Mouse (Mus musculus): ENCODE measurements around the gene Tomm34.
"Not testable (repeated sequence)": the region's sequence is repeated elsewhere in the genome, so short reads cannot be mapped to it uniquely, and the experiment has no call there.

The Tomm34 gene

DNA sequence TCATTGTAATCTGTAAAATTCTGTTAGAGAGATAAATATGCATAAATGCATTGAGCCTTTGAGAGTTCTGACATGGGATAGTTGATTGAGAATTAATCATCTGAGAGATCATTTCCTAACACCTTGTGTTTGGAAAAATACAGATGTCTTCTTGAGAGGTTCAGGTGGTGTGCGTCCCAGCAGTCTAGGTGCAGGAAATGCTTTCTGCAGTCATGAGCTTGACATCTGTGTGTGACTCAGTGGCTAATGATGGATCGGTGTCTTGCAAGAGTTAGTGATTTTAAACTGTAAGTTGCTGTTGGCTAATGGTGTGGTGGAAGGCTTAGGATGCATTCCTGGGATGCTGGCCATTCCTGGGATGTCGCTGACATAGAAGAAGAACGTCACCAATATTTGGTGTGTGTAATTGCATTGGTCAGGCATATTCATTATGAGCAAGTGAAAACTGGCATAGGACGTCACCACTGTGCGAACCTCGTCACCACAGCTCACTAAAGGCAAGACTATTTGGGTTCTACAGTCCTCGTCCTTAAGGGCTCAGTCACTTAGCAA lies 6.0 kb upstream of the Tomm34 start:
- no peak for DNase-seq (ENCODE audit: low spot score)

DNA sequence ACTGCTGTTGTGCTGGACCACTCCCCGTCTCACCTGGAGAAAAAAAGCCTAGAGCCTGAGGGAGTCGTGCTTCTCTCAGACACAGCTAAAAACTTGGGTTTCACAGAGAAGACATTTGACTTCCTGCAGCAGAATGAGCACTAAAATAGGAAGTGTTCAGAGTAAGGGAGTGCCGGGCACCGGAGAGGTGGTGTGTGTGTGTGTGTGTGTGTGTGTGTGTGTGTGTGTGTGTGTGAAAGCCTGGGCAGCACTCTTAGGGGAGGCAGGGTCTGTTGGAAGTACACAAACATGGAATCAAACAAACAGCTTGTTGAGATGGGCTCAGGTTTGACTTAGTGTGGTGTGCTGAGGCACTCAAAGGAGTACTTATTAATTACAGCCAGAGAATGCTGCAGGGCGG lies 4.1 kb upstream of the Tomm34 start:
- peak; percentile 10 for DNase-seq (ENCODE audit: low spot score)

DNA sequence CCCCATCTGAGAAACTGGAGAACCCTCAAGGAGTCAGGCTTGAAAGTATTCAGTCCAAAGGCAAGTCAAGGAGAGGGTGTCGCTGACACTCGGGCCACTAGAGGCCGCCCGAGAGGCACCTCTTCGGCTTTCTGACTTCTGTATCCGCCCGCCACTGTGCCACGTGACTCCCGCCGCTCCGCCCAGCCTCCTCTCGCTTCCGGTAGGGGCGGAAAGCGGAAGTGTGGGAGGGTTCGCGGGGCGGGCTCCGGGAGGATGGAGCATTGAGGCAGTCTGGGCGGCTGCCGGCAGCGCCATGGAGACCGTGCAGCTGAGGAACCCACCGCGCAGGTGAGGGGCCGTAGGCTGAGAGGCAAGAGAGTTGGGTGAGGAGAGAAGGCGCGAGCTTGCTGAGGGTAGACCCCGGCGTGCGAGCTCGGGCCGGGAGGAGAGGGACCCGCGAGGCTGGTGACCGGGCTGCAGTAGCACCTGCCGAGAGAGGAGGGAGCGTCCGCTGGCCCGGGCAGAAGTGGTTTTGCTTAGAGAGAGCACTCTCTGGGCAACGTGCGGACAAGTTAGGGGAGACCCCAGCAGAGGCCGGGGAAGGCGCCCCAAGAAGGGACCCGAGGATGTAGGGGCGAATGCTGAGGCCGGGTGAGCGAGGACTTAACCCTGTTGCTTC lies 3.1 kb upstream of the Tomm34 start:
- DNase-seq (ENCODE audit: low spot score), result peak; percentile 97

DNA sequence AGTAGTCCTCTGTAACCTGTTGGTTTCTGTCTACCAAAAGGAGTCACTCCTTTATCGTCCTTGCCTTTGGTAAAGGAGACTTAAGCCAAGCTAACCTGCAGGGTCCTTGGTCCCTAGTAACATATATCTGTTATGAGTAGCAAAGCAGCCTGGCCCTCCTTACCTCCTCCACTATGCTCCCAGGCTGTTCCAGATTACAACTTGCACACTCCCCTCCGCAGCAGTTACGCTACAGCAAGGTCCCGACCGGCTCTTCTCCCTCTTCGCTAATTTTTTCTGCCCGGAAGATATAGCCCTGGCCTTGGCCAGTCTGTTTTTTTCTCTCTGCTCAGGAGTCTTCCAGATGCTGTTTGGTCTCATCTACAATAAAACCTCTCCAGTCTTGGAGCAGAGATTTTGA lies 2.2 kb upstream of the Tomm34 start:
- DNase-seq (ENCODE audit: low spot score), result no peak

DNA sequence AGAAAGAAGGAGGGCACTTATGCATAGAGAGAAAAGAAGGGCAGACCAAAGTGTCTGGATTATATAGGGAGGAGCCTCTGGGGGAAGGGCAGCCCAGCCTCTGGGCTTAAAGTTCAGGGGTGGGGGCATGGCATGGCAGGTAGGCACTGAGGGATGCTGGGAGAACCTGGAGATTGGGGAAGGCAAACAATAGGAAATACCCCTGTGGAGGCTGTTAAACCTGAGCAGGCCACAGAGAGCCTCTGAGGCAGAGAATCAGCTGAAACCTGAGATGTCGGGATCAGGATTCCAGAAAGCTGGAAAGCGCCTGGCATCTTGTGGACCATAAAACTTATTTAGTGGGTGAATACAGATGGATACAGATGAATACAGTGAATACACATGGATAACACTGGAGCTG lies 1.1 kb upstream of the Tomm34 start:
- DNase-seq (ENCODE audit: low spot score), result no peak

DNA sequence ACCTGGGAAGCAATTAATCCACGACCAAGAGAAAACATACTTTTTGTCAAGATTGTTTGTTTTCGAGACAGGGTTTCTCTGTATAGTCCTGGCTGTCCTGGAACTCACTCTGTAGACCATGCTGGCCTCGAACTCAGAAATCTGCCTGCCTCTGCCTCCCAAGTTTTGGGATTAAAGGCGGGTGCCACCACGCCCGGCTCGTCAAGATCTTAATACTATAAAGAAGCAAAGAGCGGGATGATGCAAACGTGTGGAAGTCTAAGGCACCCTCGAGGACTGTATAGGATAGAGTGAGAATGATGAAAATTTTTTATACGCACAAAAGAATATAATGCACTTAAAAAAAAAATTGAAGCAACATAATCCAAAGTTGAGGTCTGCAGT lies 460 bp upstream of the Tomm34 start:
- DNase-seq (ENCODE audit: low spot score), result not testable (repeated sequence)

DNA sequence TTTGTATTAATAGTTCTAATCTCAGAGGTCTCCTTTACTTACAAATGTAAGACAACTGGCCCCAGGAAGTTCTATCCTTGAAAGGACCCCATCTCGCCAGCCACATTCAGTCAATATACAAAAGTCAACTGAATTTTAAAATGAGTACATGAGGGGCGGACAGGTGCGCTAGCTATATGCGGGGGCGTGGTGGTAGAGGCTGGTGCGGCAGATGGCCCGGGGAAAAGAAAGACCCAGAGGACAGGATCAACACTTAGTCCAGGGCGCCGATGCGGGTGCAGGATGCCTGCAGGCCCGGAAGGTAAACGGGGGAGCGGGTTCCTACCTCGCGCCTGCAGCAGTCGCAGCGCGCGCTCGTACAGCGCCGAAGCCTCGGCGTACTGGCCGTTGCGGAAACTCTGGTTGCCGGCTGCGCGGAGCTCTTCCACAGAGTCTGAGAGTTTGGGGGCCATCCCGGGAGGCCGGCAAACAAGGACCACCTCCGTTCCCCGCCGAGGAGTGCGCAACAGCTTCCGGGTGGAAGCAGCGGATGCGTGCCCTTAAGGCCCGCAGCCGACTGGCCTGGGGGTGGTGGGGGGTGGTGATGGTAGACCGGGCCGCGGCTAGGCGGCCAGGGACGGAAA lies 716 bp downstream of the Tomm34 start, which contains the start of gene Stk4:
TSS of gene Stk4 (plus strand) at position 181 of the 623 bp plus-strand sequence.
- DNase-seq (ENCODE audit: low spot score), result no peak

DNA sequence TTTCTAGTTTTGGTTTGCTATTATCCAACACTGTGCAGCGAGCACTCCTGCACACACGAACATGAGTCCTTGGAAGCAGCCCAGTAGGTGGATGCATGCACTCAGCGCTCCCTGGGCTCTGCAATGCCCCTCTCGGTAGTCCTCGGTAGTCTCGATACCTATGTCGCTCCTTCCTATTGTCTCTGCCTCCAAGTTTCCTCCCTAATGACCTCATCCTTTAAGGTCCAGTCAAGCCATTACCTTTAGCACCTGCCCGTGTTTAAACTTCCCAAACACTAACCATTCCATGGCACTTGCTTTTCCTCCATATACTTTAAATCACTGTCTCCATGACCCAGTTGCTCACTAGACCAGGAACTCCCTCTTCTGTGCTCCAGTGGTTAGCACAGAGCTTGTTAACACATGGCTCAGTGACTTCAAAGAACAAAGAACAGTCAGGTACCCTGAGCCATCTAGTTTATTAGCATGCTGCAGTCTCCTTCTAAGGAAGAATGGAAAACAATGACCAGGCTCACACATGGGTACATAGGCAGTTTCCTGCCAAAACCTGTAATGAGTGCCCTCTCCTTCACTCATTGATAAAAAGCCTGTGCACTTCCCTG lies 11.2 kb downstream of the Tomm34 start:
- DNase-seq (ENCODE audit: low spot score), result no peak

DNA sequence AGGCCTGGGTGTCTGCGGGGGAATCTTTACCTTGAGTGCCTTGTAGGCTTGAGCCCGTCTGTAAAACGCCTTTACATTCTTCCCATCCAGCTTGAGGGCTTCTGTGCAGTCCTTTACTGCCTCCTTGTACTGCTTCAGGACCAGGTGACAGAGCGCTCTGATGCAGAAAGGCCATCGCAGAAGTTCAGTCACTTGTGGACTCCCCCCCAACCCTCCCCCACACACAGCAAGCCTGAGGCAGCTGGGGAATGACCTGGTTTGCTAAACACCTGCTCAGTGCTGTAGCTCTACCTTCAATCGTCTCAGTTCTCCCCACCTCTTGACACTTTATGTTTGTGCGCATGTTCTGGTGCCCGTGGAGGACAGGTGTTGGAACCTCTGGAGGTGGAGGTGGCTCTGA lies 16.3 kb downstream of the Tomm34 start:
- DNase-seq (ENCODE audit: low spot score), result no peak

DNA sequence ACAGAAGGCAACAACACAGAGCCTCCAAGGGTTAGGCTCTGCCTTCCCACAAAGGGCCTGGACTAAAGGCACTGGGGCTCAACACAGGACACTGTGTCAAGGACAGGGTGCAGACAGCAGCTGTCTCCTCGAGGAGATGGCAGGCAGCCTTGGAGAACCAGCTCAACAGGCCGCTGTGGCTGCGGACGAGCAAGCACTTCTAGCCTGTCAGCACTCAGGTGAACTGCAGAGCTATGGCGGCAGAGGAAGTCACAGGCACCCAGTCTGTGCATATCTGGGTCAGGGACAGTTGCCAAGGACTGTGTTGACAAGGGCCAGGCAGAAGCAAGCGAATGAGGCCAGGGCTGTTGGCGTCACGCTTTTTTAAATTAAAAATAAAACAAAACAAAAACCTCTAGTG lies 17.2 kb downstream of the Tomm34 start:
- no peak for DNase-seq (ENCODE audit: low spot score)

DNA sequence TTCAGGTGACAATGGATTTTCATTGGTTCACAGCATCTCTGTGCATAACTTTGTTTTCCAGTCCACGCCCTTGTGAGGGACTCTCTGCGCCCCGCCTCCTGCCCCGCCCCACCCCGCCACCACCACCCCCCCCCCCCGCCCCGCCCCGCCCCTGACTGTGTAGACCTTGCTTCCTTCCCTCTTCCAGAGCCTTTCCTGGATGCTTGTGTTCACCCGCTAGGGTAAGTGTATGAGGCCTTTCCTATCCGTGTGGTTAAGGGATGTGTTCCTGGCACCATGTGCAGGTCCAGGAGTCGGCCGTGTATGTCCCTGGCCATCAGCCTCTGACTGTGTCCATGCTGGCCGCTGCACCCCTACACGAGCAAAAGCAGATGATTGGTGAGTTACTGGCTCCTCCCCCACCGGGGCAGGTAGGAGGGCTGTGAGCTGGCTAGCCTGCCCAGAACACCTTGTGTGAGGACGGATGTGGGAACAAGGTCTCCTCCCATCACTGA lies 23.7 kb downstream of the Tomm34 start:
- peak; percentile 26 for DNase-seq (ENCODE audit: low spot score)

DNA sequence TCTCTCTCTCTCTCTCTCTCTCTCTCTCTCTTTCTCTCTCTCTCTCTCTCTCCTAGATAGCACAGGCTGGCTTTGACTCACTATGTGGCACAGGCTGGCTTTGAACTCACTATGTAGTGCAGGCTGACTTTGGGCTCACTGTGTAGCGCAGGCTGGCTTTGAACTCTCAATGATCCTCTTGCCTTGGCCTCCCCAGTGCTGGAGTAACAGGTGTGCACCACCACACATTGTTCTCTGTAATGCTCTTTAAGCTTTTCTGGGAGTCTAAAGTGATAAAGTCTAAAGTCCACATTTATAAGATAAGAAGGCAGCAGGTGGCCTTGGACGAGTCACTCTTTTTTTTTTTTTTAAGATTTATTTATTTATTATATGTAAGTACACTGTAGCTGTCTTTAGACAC lies 29.4 kb downstream of the Tomm34 start:
- no peak for DNase-seq (ENCODE audit: low spot score)

DNA sequence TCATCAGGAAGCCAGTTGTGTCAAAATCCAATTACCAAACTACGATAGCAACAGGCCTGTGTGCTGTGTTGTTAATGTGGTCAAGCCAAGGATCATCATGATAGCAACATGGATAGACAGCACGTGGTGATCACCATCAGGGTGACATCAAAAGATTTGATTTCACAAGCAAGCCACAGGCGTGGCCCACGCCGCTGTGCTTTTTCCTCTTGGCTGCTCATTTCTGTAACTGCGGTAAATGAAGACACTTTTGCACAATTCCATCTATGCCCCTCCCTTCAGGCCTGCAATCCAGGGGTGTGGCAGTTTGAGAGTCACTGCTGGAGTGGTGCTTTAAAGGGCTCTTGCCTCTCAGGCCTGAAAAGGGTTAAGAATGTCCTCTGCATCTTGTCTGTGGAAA lies 30.0 kb downstream of the Tomm34 start:
- no peak for DNase-seq (ENCODE audit: low spot score)

DNA sequence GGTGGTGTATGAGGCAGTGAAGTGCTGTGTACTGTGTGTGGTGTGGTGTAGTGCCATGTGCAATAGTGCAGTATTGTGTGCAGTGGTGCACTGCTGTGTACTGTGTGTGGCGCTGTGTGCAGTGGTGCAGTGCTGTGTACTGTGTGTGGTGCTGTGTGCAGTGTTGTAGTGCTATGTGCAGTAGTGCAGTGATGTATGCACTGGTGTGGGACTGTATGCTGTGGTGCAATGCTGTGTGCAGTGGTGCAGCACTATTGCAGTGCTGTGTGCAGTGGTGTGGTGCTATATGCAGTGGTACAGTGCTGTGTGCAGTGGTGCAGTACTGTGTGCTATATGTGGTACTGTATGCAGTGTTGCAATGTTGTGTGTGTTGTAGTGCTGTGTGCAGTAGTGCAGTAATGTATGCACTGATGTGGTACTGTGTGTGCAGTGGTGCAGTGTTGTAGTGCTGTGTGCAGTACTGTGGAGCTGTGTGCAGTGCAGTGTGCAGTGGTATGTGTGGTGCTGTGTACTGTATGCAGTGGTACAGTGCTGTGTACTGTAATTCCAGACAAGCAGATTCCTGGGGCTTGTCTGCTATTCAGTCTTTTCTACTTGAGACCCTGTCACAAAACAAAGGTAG lies 32.5 kb downstream of the Tomm34 start:
- DNase-seq (ENCODE audit: low spot score), result no peak

DNA sequence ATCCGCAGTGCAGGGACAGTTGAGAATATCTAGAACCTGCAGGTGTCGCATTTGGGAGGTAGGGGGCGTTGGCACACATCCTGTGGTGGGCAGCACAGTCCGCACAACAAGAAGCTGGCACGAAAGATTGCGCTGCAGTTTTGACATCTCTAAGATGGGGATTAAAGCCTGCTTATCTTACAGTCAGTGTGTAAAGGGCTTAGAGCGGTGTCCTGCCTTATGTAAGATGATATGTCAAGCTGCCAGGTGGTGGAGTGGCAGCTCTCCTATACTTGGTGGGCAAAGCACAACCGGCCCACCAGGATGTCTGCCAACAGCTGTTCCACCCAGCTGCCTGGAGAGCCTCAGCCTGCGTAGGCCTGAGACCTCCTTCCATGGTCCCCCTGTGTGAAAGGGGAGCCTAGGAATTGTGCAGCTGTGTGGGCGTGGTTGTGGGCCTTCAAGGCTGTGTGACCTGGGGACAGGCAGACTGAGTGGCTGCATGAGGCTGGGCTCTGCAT lies 34.4 kb downstream of the Tomm34 start:
- peak; percentile 8 for DNase-seq (ENCODE audit: low spot score)

DNA sequence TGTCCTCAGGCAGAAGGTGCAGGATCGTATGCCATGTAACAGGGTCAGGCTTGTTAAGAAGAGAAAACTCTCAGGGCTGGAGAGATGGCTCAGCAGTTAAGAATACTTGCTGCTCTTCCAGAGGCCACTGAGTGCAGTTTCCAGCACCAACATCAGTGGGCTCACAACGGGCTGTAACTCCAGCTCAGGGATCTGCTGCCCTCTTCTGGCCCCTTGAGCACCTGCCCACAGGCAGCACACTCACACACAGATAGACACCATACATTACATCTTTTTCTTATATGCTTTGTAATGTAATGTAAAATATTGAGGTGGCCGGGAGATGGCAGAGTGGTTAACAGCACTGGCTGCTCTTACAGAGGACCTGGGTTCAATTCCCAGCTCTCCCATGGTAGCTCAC lies 38.0 kb downstream of the Tomm34 start:
- DNase-seq (ENCODE audit: low spot score), result no peak

DNA sequence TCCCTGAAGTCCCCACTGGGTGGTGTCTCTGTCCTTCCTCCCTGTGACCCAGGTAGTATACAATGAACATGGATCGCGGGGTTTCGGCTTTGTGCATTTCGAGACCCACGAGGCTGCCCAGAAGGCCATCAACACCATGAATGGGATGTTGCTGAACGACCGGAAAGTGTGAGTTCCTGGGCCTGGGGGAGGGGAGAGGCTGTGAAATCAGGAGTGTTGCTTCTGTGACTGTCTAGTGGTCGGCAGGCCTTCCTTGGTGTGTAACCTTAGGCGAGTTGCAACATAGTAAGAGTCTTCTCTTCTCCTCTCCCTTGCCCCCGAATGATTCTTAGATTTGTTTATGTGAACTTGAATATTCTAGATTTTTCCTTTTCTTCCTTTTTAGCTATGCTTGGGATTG lies 39.8 kb downstream of the Tomm34 start:
- no peak for DNase-seq (ENCODE audit: low spot score)

DNA sequence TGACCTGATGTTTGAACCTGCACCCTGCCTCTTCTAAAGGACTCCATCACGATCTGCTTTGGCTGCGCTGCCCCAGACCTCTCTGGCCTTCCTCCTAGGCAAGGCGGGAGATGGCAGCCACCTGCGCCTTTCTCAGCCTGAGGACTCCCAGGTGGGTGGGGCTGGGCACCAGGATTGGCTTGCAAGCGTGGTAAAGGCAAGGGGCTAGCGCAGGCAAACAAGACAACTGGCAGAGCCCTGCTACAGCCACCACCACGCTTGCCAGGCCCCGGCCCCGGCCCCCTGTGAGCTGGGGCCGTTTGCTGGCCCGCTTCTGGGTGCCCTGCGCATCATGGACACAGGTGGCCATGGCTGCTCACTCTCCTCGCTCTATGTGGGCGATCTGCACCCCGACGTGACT lies 45.8 kb downstream of the Tomm34 start, which contains the start of gene Pabpc1l:
TSS of gene Pabpc1l (plus strand) at position 301 of the 400 bp plus-strand sequence.
- no peak for DNase-seq (ENCODE audit: low spot score)

DNA sequence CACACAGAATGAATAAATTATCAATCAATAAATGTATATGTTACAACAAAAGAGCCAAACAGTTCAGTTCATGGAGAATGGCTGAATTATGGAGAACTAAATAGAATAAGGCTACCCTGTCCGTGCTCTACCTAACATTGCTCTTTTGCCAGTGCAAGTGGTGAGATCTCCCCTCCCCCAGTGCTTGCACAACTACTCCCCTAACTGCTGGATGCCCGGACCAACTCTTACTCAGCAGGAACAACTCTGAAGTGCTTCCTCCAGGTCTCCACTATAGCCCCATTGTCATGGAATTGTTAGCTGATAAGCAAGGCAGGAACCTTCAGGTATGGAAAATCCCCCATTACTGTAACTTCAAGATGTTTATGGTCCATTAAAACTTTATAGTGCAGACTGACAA lies 48.9 kb downstream of the Tomm34 start:
- no peak for DNase-seq (ENCODE audit: low spot score)

DNA sequence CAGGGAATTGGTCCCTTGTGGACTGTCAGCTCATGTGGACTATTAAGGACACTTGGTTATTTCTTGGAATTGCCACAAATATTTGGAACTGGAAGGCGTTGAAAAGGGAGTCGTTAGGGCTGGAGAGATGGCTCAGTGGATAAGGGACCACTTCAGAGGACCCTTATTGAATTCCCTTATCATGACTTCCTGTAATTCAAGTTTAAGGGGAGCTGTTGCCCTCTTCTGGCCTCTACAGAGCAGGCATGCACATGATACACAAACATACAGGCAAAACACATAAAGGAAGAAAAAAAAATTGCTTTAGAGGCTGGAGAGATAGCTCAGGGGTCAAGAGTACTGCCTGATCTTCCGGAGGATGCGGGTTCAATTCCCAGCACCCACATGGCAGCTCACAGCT lies 51.0 kb downstream of the Tomm34 start:
- no peak for DNase-seq (ENCODE audit: low spot score)

DNA sequence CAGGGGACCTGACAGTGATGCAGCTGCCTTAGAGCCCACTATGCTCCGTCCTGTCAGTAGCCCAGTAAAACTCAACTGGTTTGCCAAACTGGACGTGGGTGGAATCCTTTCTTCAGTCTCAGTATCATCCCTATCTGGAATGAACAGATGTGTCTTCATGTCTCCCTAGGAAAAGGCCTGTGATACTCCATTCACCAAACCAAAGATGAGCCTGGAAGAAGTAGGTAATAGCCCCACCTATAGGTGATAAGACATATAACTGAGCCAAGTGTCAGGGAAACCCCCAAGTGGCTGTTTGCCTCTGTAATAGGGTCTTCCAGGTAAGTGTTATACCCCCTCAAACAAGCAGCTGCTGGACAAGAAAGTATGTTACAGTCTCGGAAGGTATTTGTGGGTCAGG lies 52.1 kb downstream of the Tomm34 start:
- DNase-seq (ENCODE audit: low spot score), result no peak

DNA sequence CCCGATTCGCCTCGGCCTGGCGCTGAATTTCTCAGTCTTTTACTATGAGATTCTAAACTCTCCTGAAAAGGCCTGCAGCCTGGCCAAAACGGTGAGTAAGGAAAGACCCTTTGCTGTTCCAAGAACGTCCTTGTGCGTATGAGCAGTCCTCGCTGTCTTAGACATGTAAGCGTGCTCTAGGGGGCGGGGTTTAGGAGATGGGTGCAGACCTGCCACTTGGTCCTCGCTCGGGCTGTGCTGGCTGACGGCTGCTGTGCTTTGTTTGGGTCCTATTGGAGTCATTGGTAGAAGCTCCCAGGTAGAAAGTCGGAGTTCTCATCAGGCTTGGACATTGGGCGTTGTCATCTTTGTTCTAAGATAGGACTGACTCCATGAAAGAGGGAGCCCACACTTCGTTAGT lies 55.7 kb downstream of the Tomm34 start:
- no peak for DNase-seq (ENCODE audit: low spot score)

DNA sequence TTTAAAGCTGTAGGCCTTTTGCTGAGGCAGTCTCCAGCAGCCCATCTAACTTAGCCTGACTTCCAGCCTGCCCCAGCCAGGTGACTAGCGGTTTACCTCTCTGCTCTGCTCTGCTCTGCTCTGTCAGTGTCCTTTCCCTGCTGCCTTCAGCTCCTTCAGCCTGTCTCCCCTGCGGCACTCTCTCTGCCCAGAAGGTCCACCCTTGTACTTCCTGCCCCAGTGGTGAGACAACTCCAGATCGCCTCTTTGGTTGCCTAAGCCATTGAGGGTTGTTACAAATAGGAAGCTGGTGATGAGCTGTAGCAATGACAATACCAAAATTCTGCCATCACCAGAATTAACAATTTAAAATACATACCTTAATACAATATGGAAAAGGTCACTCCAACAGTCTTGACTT lies 60.0 kb downstream of the Tomm34 start:
- no peak for DNase-seq (ENCODE audit: low spot score)

Measured in c-Kit-positive CD71-positive TER-119-positive erythroid progenitor cells, embryonic 14.5 days (primary cell).